Mouse (Mus musculus): ENCODE results near the gene Tmem63b. TPM values are rescaled to one million over a fixed set of nuclear protein-coding genes. Genes with fewer than 3 reads are reported as not detected.

Tmem63b gene
- 11.6 TPM for polyA plus RNA-seq (2017; shearing (Covaris generic))

GRCm38 (mm10) chr17:45686716-45687115, at the start of gene Tmem63b:
TSS of gene Tmem63b (minus strand) at chr17:45686905.

GRCm38 (mm10) chr17:45733735-45734301, 47.1 kb upstream of the Tmem63b start, which contains the start of gene 1600014C23Rik:
TSS of gene 1600014C23Rik (minus strand) at chr17:45733844.

DNA sequence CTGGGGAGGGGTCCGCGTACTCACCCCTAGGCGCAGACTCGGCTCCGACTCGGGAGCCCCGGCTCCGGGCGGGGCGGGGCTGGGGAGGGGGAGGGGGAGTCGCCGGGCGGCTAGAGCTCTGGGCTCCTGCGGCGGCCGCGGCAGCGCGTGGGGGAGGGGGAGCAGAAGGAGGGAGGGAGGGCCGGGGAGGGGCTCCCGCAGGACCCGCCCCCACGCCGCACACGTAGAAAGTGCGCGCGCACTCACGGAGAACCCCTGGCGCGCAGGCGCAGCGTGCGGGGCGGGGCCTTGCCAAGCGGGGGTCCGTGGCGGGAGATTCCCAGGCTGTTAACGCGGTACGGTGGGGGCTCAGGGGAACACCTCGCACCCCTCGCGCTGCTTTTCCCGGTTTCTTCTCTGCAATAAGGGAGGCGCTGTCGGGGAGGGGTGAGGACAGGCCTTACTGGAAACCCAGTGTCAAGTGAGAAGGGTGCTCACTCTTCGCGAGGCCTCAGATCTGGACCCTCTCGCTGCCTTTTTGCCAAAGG, 549 bp downstream of the Tmem63b start, which contains the start of gene Mrpl14:
Mrpl14 (plus strand) TSS at position 230 of the 527 bp plus-strand sequence.

DNA sequence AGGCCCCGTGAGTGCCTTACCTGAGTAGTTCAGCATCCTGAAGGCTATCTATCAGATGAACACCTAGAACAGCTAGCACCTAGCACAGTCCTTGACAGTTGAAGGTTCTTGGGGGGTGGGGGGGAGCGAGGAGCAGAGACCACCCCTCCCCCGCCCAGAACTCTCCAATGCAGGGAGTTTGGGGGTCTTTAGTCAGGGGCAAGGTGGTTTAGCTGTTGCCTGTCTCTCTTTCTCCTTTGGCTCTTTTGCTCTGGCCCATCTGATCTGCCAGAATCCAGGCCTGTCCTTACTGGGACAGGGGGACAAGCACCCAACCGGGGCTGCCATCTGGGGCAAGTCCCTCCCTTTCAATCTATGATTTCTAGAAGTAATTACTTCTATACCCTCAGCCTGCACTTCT, 27.5 kb downstream of the Tmem63b start, which contains the start of gene Capn11:
Capn11 (minus strand) TSS at position 101 of the 400 bp plus-strand sequence.

Other genes starting within 250 kb of the Tmem63b start
- 0.31 TPM for gene Spats1, start 211.5 kb downstream of the Tmem63b start, polyA plus RNA-seq (2017; shearing (Covaris generic))
- gene Aars2, start 180.1 kb downstream of the Tmem63b start, polyA plus RNA-seq (2017; shearing (Covaris generic)): 13.0 TPM
- not detected for gene Tcte1, start 163.5 kb downstream of the Tmem63b start, polyA plus RNA-seq (2017; shearing (Covaris generic))
- gene Tmem151b, start 137.2 kb downstream of the Tmem63b start, polyA plus RNA-seq (2017; shearing (Covaris generic)): 0.22 TPM
- 129 TPM for gene Nfkbie, start 131.2 kb downstream of the Tmem63b start, polyA plus RNA-seq (2017; shearing (Covaris generic))
- 45.3 TPM for gene Slc35b2, start 123.0 kb downstream of the Tmem63b start, polyA plus RNA-seq (2017; shearing (Covaris generic))
- gene Hsp90ab1, start 113.6 kb downstream of the Tmem63b start, polyA plus RNA-seq (2017; shearing (Covaris generic)): 1,825 TPM
- gene Slc29a1, start 87.3 kb downstream of the Tmem63b start, polyA plus RNA-seq (2017; shearing (Covaris generic)): 65.1 TPM
- gene Mymx, start 84.8 kb downstream of the Tmem63b start, polyA plus RNA-seq (2017; shearing (Covaris generic)): not detected
- gene Capn11, start 27.6 kb downstream of the Tmem63b start, polyA plus RNA-seq (2017; shearing (Covaris generic)): 0.85 TPM
- 31.6 TPM for gene Mrpl14, start 583 bp downstream of the Tmem63b start, polyA plus RNA-seq (2017; shearing (Covaris generic))
- not detected for gene 1600014C23Rik, start 46.9 kb upstream of the Tmem63b start, polyA plus RNA-seq (2017; shearing (Covaris generic))

Measured in effector memory CD4-positive, alpha-beta T cell, adult 5 months (primary cell).